Mouse (Mus musculus) MEL (cell line): ENCODE results near the gene Cbfa2t2. TPM values are rescaled to one million over a fixed set of nuclear protein-coding genes. Genes with fewer than 3 reads are reported as not detected.

Experiments used
- DNase-seq: peaks from one replicate; pipeline ENCODE4 v3.0.0; 2011; ENCODE audit warnings: low read depth, low spot score
- H3K27ac ChIP-seq: 2 replicates; pipeline ENCODE4 v1.5.1; 2012; ENCODE audit warnings: low read depth, mild to moderate bottlenecking, control low read depth, low read length, moderate library complexity; ENCODE audit not compliant: control insufficient read depth
- H3K27me3 ChIP-seq, 2 experiments: fragments of 150-350 bp in 1 of 2; sonication (generic) in 1 of 2; 2 replicates each; pipeline ENCODE4 v1.6.1; 2012; ENCODE audit warnings: low read length in 2 of 2, mild to moderate bottlenecking in 2 of 2, improper control_type of control experiment in 1 of 2, moderate library complexity in 1 of 2; ENCODE audit not compliant: insufficient read depth in 2 of 2, control insufficient read depth in 1 of 2
- H3K36me3 ChIP-seq, 2 experiments: 2 replicates each; pipeline ENCODE4 v1.6.1; 2012 to 2014; ENCODE audit warnings: low read length in 2 of 2, improper control_type of control experiment in 1 of 2, inconsistent platforms in 1 of 2, mild to moderate bottlenecking in 1 of 2; ENCODE audit not compliant: insufficient read depth in 2 of 2, control insufficient read depth in 1 of 2
- H3K4me1 ChIP-seq, 2 experiments: fragments of 150-350 bp in 1 of 2; sonication (generic) in 1 of 2; 2 replicates each; pipeline ENCODE4 v1.6.1; 2012; ENCODE audit warnings: low read length in 2 of 2, improper control_type of control experiment in 1 of 2, mild to moderate bottlenecking in 1 of 2; ENCODE audit not compliant: insufficient read depth in 2 of 2, control insufficient read depth in 1 of 2
- H3K4me3 ChIP-seq, 2 experiments: fragments of 150-350 bp in 1 of 2; sonication (generic) in 1 of 2; 2 replicates each; pipeline ENCODE4 v1.5.1; 2012; ENCODE audit warnings: low read depth in 2 of 2, low read length in 2 of 2, mild to moderate bottlenecking in 2 of 2, moderate library complexity in 2 of 2, control low read depth in 1 of 2, improper control_type of control experiment in 1 of 2; ENCODE audit not compliant: control insufficient read depth in 1 of 2, insufficient read depth in 1 of 2
- H3K79me2 ChIP-seq: 2 replicates; pipeline ENCODE4 v1.6.1; 2012; ENCODE audit warnings: mild to moderate bottlenecking, low read length, moderate library complexity; ENCODE audit not compliant: control insufficient read depth, poor library complexity, insufficient read depth
- H3K9ac ChIP-seq: 2 replicates; pipeline ENCODE4 v1.6.1; 2012; ENCODE audit warnings: low read depth, mild to moderate bottlenecking, control low read depth, low read length, moderate library complexity; ENCODE audit not compliant: control insufficient read depth, poor library complexity, severe bottlenecking
- H3K9me3 ChIP-seq: fragments of 150-350 bp; sonication (generic); replicated peaks from 2 replicates; pipeline ENCODE4 v1.6.1; 2012; ENCODE audit warnings: mild to moderate bottlenecking, low read length, improper control_type of control experiment, moderate library complexity; ENCODE audit not compliant: insufficient read depth
- ELF1 ChIP-seq: IDR thresholded peaks from 2 replicates; pipeline ENCODE4 v1.6.1; 2014; ENCODE audit warnings: low read depth, mild to moderate bottlenecking, inconsistent platforms, low read length, improper control_type of control experiment, moderate library complexity
- EP300 ChIP-seq, 2 experiments: IDR thresholded peaks; 2 replicates each; pipeline ENCODE4 v1.6.1; 2011; ENCODE audit warnings: improper control_type of control experiment in 2 of 2, low read length in 2 of 2, low read depth in 1 of 2, mild to moderate bottlenecking in 1 of 2
- ETS1 ChIP-seq: IDR thresholded peaks from 2 replicates; pipeline ENCODE4 v1.6.1; 2012; ENCODE audit warnings: low read depth, mild to moderate bottlenecking, inconsistent platforms, low read length, improper control_type of control experiment, moderate library complexity
- GATA1 ChIP-seq: IDR thresholded peaks from 2 replicates; pipeline ENCODE4 v1.6.1; 2011; ENCODE audit warnings: low read depth, low read length, improper control_type of control experiment
- JUND ChIP-seq: IDR thresholded peaks from 2 replicates; pipeline ENCODE4 v1.6.1; 2011; ENCODE audit warnings: low read depth, mild to moderate bottlenecking, improper control_type of control experiment, low read length
- KAT2A ChIP-seq: conservative IDR thresholded peaks from 2 replicates; pipeline ENCODE4 v1.6.1; 2012; ENCODE audit warnings: low read depth, low read length, improper control_type of control experiment, inconsistent platforms
- MAFK ChIP-seq: IDR thresholded peaks from 2 replicates; pipeline ENCODE4 v1.6.1; 2011; ENCODE audit warnings: low read depth, mild to moderate bottlenecking, low read length, improper control_type of control experiment, borderline replicate concordance
- MAX ChIP-seq: IDR thresholded peaks from 2 replicates; pipeline ENCODE4 v1.6.1; 2011; ENCODE audit warnings: low read length, improper control_type of control experiment
- MEF2A ChIP-seq: IDR thresholded peaks from 2 replicates; pipeline ENCODE4 v1.6.1; 2014; ENCODE audit warnings: low read depth, mild to moderate bottlenecking, inconsistent platforms, low read length, improper control_type of control experiment; ENCODE audit not compliant: poor library complexity, insufficient replicate concordance, severe bottlenecking; ENCODE audit errors: extremely low read depth
- MYC ChIP-seq: IDR thresholded peaks from 2 replicates; pipeline ENCODE4 v1.6.1; 2011; ENCODE audit warnings: low read depth, mild to moderate bottlenecking, low read length, improper control_type of control experiment, moderate library complexity
- NRF1 ChIP-seq: IDR thresholded peaks from 2 replicates; pipeline ENCODE4 v1.6.1; 2014; ENCODE audit warnings: low read depth, mild to moderate bottlenecking, inconsistent platforms, low read length, improper control_type of control experiment, moderate library complexity; ENCODE audit not compliant: poor library complexity, insufficient read depth, severe bottlenecking
- POLR2AphosphoS5 ChIP-seq: IDR thresholded peaks from 2 replicates; pipeline ENCODE4 v1.6.1; 2012; ENCODE audit warnings: low read depth, borderline replicate concordance, mild to moderate bottlenecking, inconsistent platforms, low read length, moderate library complexity, mixed read lengths
- RAD21 ChIP-seq: IDR thresholded peaks from 2 replicates; pipeline ENCODE4 v1.6.1; 2011; ENCODE audit warnings: mild to moderate bottlenecking, low read depth, low read length, improper control_type of control experiment
- RCOR1 ChIP-seq: IDR thresholded peaks from 2 replicates; pipeline ENCODE4 v1.6.1; 2012; ENCODE audit warnings: low read depth, mild to moderate bottlenecking, inconsistent platforms, low read length, improper control_type of control experiment
- SIN3A ChIP-seq: IDR thresholded peaks from 2 replicates; pipeline ENCODE4 v1.6.1; 2012; ENCODE audit warnings: low read length, improper control_type of control experiment, inconsistent platforms
- TAL1 ChIP-seq: IDR thresholded peaks from 2 replicates; pipeline ENCODE4 v1.6.1; 2012; ENCODE audit warnings: mild to moderate bottlenecking, inconsistent platforms, low read length, moderate library complexity, mixed read lengths
- ZC3H11A ChIP-seq: IDR thresholded peaks from 2 replicates; pipeline ENCODE4 v1.6.1; 2012; ENCODE audit warnings: low read depth, mild to moderate bottlenecking, inconsistent platforms, low read length, improper control_type of control experiment
- ZNF384 ChIP-seq: IDR thresholded peaks from 2 replicates; pipeline ENCODE4 v1.6.1; 2012; ENCODE audit warnings: low read depth, mild to moderate bottlenecking, inconsistent platforms, low read length, improper control_type of control experiment
- polyA plus RNA-seq, 2 experiments: library from polyadenylated mRNA; stranded (reverse) in 1 of 2; unstranded in 1 of 2; fragments of >175 nt in 1 of 2; fragments of >200 nt in 1 of 2; gene quantifications; 2 replicates each; pipeline versions ENCODE4 v1.2.1 to v1.2.4; 2012; ENCODE audit warnings: low replicate concordance in 2 of 2, low read depth in 1 of 2; ENCODE audit not compliant: insufficient read length in 2 of 2, insufficient read depth in 1 of 2, missing spikeins in 1 of 2
- total RNA-seq: library from RNA; depleted of rRNA; stranded (reverse); fragments of 300-350 nt; gene quantifications from 2 replicates; pipeline ENCODE4 v1.2.3, GENCODE M21; 2012

Gene Cbfa2t2
- total and polyA plus RNA-seq, 3 experiments, result 5.9 to 23.1 TPM; not detected in 1

GRCm38 (mm10) chr2:154454605-154455004, 18.3 kb downstream of the Cbfa2t2 start:
- no peak for TF ChIP-seq KAT2A
- TF ChIP-seq, all 39 proteins: peak for 0
- no peak overlapping the region for H3K9ac ChIP-seq
- no peak for DNase-seq
- no peaks in the 10 kb centered on the region for H3K9me3 ChIP-seq
- H3K4me1 ChIP-seq, result peaks cover 9 to 26% of the 10 kb centered on the region in 2 experiments
- peaks cover 1 to 40% of the 10 kb centered on the region in 2 experiments; a peak in 2 of 4 replicates for H3K36me3 ChIP-seq
- H3K79me2 ChIP-seq, result peaks cover 9% of the 10 kb centered on the region
- H3K27ac ChIP-seq, result no peak overlapping the region
- H3K27me3 ChIP-seq, result no peaks in the 10 kb centered on the region
- H3K4me3 ChIP-seq, result no peak overlapping the region

- peaks cover 1 to 46% of the 10 kb centered on the region in 2 experiments; a peak in 2 of 4 replicates for H3K36me3 ChIP-seq
- H3K9me3 ChIP-seq, result no peaks in the 10 kb centered on the region
- H3K27me3 ChIP-seq, result no peaks in the 10 kb centered on the region
- DNase-seq, result peak; percentile 69
- peak overlapping the region; percentile 52; the same call in 1 of the 2 replicates for H3K27ac ChIP-seq
- peaks cover 16 to 29% of the 10 kb centered on the region in 2 experiments for H3K4me1 ChIP-seq
- peaks cover 12% of the 10 kb centered on the region for H3K79me2 ChIP-seq
- peak overlapping the region; percentile 19 to 41; a peak in 2 of 4 replicates for H3K4me3 ChIP-seq
- no peak overlapping the region for H3K9ac ChIP-seq
- TF ChIP-seq ZNF384, result no peak
- peak; percentile 75 for TF ChIP-seq SIN3A
- peak in 1 of 2 experiments; percentile 5; a peak in 1 of 4 replicates for TF ChIP-seq EP300 (IDR thresholded peaks at IDR 0.05; ENCODE audit: low read depth in 1 of 2, low read length in 2 of 2)
- no peak for TF ChIP-seq ELF1
- no peak for TF ChIP-seq ZC3H11A
- TF ChIP-seq GATA1, result no peak
- no peak for TF ChIP-seq MAX
- TF ChIP-seq ETS1, result peak; percentile 53; the same call in 1 of the 2 replicates
- no peak for TF ChIP-seq MEF2A
Observed at GRCm38 (mm10) chr2:154455776-154456175, 19.5 kb downstream of the Cbfa2t2 start.

- no peak overlapping the region for H3K4me3 ChIP-seq
- peaks cover 21 to 31% of the 10 kb centered on the region in 2 experiments for H3K4me1 ChIP-seq
- TF ChIP-seq RAD21 (no peak), MAX (no peak), EP300 (IDR thresholded peaks at IDR 0.05; ENCODE audit: low read depth in 1 of 2, low read length in 2 of 2) (no peak), ELF1 (no peak), NRF1 (no peak), MYC (no peak), TAL1 (no peak), SIN3A (no peak), POLR2AphosphoS5 (no peak), ETS1 (no peak), JUND (no peak), MAFK (no peak), RCOR1 (no peak)
- H3K79me2 ChIP-seq, result peaks cover 15% of the 10 kb centered on the region
- peaks cover 1 to 50% of the 10 kb centered on the region in 2 experiments; a peak in 2 of 4 replicates for H3K36me3 ChIP-seq
- no peak overlapping the region for H3K9ac ChIP-seq
- H3K27ac ChIP-seq, result no peak overlapping the region
- no peaks in the 10 kb centered on the region for H3K9me3 ChIP-seq
- DNase-seq, result no peak
- H3K27me3 ChIP-seq, result no peaks in the 10 kb centered on the region
Observed at GRCm38 (mm10) chr2:154456621-154457020, 20.3 kb downstream of the Cbfa2t2 start.
